Mouse (Mus musculus): ENCODE data around the gene Stmn1. TPM values are rescaled to one million over a fixed set of nuclear protein-coding genes. Genes with fewer than 3 reads are reported as not detected.

The Stmn1 gene
- polyA plus RNA-seq, 1 experiment from 2014 or later, result 1,835 TPM

DNA sequence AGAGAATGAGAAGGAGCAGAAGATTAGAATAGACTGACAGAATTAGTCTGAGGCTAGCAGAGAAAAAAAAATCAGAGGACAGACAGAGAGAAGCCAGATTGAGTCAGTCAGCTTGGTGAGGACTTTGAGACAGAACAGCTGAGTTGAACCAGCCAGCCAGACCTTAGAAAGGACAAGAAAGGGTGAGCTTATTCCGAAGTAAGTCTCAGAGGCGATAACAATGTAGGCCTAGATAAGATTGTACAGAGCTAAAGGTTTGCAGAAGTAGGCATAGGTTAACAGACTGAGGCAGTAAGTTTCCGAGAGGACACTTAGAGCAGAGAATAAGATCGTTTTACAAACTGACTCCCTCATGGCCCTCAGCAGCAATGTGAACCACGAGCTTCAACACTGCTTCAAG lies 6.9 kb upstream of the Stmn1 start:
- Histone ChIP-seq H3K27me3 (no peaks in the 10 kb centered on the region), H3K9ac (no peak overlapping the region), H3K9me3 (no peaks in the 10 kb centered on the region), H3K36me3 (no peaks in the 10 kb centered on the region), H3K4me3 (no peak overlapping the region), H3K4me1 (no peaks in the 10 kb centered on the region), H3K4me2 (no peak overlapping the region), H3K27ac (no peak overlapping the region)
- WGBS, result 64% methylated on average over 5 of the region's 5 CpGs
- ATAC-seq (ENCODE audit: borderline replicate concordance, extremely low read depth, low FRiP score, low TSS enrichment), result no peak

DNA sequence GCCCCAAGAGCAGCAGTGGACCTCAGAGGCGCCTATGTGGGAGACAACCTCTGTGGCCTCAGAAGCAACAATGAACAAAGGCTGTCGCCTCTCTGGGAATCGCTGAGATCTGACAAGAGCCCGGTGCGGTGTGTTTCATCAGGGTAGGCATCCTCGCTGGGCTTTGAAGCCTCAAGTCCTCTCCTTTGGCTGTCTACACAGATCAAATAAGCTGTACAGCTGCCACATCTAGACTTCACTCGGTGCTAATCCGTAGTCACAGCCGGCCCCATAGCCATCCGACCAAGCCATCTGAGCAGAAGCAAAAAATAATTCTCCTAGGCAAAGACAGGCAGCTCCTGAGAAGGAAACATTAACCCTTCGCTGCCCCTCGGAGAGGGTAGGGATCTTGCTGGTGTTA lies 2.3 kb upstream of the Stmn1 start:
- H3K36me3 ChIP-seq, result peaks cover 2% of the 10 kb centered on the region
- no peak overlapping the region for H3K4me2 ChIP-seq
- no peaks in the 10 kb centered on the region for H3K9me3 ChIP-seq
- H3K27ac ChIP-seq, result no peak overlapping the region
- no peak overlapping the region for H3K4me3 ChIP-seq
- ATAC-seq (ENCODE audit: borderline replicate concordance, extremely low read depth, low FRiP score, low TSS enrichment), result no peak
- no peaks in the 10 kb centered on the region for H3K27me3 ChIP-seq
- peaks cover 21% of the 10 kb centered on the region for H3K4me1 ChIP-seq
- H3K9ac ChIP-seq, result no peak overlapping the region
- 35% methylated on average over 12 of the region's 12 CpGs for WGBS

DNA sequence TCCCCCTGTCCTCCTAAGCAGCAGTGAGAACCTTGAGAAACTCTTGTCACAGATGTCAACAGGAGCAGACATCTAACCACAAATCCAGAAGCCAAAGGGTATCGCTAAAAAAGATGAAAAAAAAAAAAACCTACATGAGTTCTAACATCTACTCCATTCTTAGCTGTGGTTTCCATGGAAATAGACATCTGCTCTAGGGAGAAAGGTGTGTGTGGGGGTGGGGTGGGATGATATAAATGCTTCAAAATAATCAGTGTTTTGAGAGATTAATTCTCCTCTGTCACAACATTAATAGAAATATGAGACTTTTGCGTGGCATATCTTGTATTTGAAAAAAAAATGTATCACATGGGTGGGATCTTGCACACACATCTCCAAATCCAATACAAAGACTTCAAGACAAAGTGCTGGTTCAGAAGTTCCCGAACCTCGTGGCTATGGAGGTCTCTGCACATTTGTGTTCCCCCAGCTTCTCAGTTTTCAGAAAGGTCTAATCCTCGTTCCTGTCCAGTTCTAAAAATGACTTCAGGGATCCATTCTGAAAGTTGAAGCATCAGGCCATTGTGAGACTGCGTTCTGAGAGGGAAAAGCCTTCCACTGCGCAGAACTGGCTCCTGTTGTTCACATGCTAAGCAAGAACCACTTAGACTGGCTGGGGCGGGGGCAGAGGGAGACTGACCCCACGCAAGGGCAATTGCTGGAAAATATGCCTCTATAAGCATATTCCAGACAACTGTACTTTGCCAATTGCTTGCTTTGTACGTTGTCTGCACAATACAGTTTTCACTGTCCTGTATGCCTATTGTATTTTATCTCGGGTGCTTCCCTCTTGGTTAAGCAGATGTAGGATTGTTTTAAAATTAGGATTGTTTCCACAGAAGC lies 1.5 kb upstream of the Stmn1 start:
- Histone ChIP-seq H3K27ac (peak overlapping the region; percentile 96), H3K4me2 (peak overlapping the region; percentile 99), H3K36me3 (peaks cover 10% of the 10 kb centered on the region), H3K4me3 (peak overlapping the region; percentile 99), H3K27me3 (no peaks in the 10 kb centered on the region), H3K4me1 (peaks cover 26% of the 10 kb centered on the region), H3K9me3 (no peaks in the 10 kb centered on the region), H3K9ac (no peak overlapping the region)
- ATAC-seq (ENCODE audit: borderline replicate concordance, extremely low read depth, low FRiP score, low TSS enrichment), result no peak
- WGBS, result 58% methylated on average over 11 of the region's 11 CpGs

DNA sequence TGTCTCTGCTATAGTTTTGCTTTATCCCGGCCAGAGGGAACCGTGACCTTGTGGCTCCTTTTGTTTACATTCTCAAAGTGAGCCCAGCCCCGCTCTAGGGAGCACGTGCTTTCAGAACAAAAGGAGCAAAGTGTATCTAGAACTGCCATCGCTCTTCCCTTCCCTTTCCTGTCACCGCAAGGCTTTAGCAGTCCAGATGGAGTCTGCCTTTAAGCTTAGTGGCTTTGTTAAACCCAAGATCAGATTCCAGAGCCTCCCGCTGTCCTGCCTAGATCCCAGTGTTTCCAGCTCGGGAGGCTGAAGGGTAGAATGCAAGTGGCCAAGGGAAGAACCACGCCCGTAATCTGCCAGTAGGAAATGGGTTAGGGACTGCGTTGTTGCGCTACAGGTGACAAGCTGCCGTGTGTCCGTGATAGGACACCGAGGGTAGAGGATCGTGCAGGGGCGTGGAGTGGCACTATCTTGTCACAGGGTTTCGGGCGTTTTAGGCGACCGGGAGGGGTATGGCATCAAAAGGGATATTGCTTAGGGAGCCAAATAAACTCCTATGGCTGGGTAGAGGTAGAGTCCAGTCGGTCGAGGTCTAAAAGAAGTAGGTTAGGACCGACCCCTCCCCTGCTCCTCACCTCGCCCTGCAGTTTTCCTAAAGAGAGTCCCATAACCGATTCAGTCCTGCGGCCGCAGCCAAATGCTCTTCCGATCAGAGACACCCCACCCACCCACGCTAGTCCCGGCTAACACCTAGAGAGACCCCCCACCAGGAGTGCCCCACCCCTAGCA lies 495 bp upstream of the Stmn1 start:
- ATAC-seq (ENCODE audit: borderline replicate concordance, extremely low read depth, low FRiP score, low TSS enrichment), result peak; percentile 13
- Histone ChIP-seq H3K9me3 (no peaks in the 10 kb centered on the region), H3K4me3 (peak overlapping the region; percentile 99), H3K27me3 (no peaks in the 10 kb centered on the region), H3K4me2 (peak overlapping the region; percentile 99), H3K9ac (peak overlapping the region; percentile 95), H3K4me1 (peaks cover 26% of the 10 kb centered on the region), H3K27ac (peak overlapping the region; percentile 96), H3K36me3 (peaks cover 19% of the 10 kb centered on the region)
- under 1% methylated on average over 31 of the region's 31 CpGs for WGBS

DNA sequence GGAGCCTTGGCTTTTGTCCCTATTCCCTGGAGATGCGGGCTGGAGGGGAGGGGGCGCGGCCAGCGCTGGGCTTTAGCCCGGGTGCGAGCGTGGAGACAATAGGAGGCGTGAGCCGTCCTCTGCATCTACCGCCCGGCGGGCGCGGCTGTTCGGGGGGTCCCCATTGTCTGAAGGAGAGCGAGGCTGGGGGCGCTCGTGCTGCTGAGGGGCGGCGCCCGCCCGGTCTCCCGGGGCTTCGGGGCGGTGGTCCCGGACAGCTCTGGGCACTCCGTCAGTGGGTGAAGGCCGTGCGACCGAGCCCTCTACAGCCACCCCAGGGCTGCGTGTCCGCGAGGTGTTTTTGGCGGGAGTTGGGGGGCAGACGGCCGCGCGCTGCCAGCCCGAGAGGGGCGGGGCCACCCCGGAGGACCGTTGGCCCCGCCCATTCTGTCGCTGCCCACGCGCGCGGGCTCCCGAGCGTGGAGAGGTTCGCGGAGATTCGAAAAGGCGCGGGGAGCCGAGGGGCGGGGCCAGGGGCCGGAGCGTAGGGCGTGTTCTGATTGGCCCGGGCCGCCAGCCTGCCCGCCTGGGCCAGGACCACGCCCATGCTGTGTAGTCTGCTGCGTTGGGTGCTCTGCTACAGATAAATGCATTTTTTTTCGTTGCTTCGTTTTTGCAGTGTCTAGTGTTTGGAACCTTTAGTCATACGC lies 602 bp downstream of the Stmn1 start:
- peak overlapping the region; percentile 99 for H3K4me3 ChIP-seq
- peak; percentile 91 for ATAC-seq (ENCODE audit: borderline replicate concordance, extremely low read depth, low FRiP score, low TSS enrichment)
- H3K9ac ChIP-seq, result peak overlapping the region; percentile 95
- peaks cover 25% of the 10 kb centered on the region for H3K36me3 ChIP-seq
- H3K27me3 ChIP-seq, result no peaks in the 10 kb centered on the region
- peak overlapping the region; percentile 99 for H3K4me2 ChIP-seq
- H3K27ac ChIP-seq, result peak overlapping the region; percentile 96
- no peaks in the 10 kb centered on the region for H3K9me3 ChIP-seq
- peaks cover 26% of the 10 kb centered on the region for H3K4me1 ChIP-seq
- WGBS, result under 1% methylated on average over 68 of the region's 68 CpGs

DNA sequence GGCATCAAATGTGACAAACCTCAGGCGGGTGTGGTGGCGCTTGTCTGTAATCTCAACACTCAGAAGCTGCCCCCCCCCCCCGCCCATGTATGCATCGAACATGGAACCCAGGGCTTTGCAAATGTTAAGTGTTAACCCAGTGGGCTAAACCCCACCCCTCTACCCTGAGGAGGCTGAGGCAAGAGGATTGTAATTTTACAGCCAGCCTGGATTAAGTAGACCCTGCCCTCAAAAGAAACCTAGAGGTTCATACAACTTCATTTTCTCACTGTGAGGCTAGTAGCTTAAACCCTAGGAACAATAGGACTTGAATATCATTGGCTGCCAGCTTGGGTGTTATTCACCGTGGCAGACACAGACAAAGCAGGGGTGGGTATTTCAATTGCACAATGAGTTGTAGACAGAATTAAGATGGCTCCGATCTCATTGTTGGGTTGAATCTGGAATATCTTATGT lies 1.2 kb downstream of the Stmn1 start:
- WGBS, result 9% methylated on average over 6 of the region's 6 CpGs
- peaks cover 26% of the 10 kb centered on the region for H3K4me1 ChIP-seq
- peak overlapping the region; percentile 47 for H3K27ac ChIP-seq
- H3K27me3 ChIP-seq, result no peaks in the 10 kb centered on the region
- peak overlapping the region; percentile 54 for H3K9ac ChIP-seq
- ATAC-seq (ENCODE audit: borderline replicate concordance, extremely low read depth, low FRiP score, low TSS enrichment), result no peak
- no peaks in the 10 kb centered on the region for H3K9me3 ChIP-seq
- H3K36me3 ChIP-seq, result peaks cover 32% of the 10 kb centered on the region
- H3K4me2 ChIP-seq, result peak overlapping the region; percentile 99
- peak overlapping the region; percentile 99 for H3K4me3 ChIP-seq

DNA sequence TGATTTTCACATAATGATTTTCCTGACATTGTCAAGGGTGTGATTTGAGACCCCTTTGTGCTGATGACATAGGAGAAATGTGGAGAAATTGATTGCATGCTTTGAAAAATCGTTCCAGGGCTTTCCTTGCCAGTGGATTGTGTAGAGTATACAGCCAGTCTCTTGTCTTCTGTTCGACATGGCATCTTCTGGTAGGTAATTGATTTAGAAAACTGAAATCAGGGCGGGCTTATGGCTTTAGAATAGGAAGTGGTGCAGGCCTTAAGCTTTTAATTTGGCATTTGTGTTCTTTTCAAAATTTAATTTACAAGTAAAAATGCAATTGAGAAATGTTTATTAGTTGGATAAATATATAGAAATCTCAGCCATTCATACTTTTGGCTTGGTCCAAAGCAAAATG lies 1.9 kb downstream of the Stmn1 start:
- H3K36me3 ChIP-seq, result peaks cover 38% of the 10 kb centered on the region
- H3K9me3 ChIP-seq, result no peaks in the 10 kb centered on the region
- H3K4me1 ChIP-seq, result peaks cover 26% of the 10 kb centered on the region
- ATAC-seq (ENCODE audit: borderline replicate concordance, extremely low read depth, low FRiP score, low TSS enrichment), result no peak
- no peak overlapping the region for H3K27ac ChIP-seq
- H3K4me3 ChIP-seq, result peak overlapping the region; percentile 99
- no peaks in the 10 kb centered on the region for H3K27me3 ChIP-seq
- 0 out of 2 replicates have a peak overlapping the region, but pooled peaks have one; percentile 25 for H3K9ac ChIP-seq
- peak overlapping the region; percentile 99 for H3K4me2 ChIP-seq
- 45% methylated on average over 3 of the region's 3 CpGs for WGBS

DNA sequence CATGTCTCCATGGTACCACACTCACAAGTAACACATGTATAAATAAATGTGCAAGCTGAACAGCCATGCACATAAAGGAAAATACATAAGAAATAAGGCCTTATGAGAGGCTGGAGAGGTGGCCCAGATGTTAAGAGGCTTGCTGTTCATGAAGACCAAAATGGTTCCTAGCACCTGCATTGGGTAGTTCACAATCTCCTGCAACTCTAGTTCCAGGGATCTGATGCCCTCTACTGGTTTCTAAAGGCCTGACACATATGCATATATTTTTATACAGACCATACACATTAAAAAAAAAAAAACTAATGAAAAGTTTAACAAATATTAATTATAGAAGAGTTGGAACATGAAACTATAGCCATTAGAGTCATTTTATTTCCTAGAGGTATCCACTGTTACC lies 3.3 kb downstream of the Stmn1 start:
- Histone ChIP-seq H3K27me3 (no peaks in the 10 kb centered on the region), H3K9ac (no peak overlapping the region), H3K27ac (no peak overlapping the region), H3K9me3 (no peaks in the 10 kb centered on the region), H3K4me1 (peaks cover 26% of the 10 kb centered on the region), H3K4me2 (no peak overlapping the region), H3K4me3 (no peak overlapping the region), H3K36me3 (peaks cover 51% of the 10 kb centered on the region)
- no peak for ATAC-seq (ENCODE audit: borderline replicate concordance, extremely low read depth, low FRiP score, low TSS enrichment)

DNA sequence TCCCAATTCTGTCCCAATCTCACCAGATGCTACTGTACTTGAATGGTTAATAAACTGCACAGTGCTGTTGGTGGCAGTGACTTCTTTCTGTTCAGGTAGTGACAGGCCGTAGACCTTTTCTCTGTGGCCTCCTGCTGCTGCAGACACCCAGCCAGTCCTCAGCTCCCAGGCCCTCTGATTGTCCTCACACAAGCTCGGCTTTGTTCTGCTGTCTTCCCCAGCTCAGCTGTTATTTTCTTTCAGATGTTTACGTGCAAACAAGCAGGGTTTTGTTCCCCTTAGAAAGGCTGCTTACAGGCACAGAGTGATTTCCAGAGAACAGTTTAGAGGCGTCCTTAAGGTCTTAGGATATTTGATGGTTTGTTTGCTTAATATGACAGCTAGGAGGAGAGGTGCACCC lies 5.6 kb downstream of the Stmn1 start:
- peaks cover 51% of the 10 kb centered on the region for H3K36me3 ChIP-seq
- no peak overlapping the region for H3K4me2 ChIP-seq
- H3K4me1 ChIP-seq, result peaks cover 13% of the 10 kb centered on the region; the same call in 1 of the 2 replicates
- no peak overlapping the region for H3K9ac ChIP-seq
- H3K4me3 ChIP-seq, result no peak overlapping the region
- H3K27ac ChIP-seq, result no peak overlapping the region
- ATAC-seq (ENCODE audit: borderline replicate concordance, extremely low read depth, low FRiP score, low TSS enrichment), result no peak
- H3K27me3 ChIP-seq, result no peaks in the 10 kb centered on the region
- no peaks in the 10 kb centered on the region for H3K9me3 ChIP-seq
- 79% methylated on average over 4 of the region's 4 CpGs for WGBS

DNA sequence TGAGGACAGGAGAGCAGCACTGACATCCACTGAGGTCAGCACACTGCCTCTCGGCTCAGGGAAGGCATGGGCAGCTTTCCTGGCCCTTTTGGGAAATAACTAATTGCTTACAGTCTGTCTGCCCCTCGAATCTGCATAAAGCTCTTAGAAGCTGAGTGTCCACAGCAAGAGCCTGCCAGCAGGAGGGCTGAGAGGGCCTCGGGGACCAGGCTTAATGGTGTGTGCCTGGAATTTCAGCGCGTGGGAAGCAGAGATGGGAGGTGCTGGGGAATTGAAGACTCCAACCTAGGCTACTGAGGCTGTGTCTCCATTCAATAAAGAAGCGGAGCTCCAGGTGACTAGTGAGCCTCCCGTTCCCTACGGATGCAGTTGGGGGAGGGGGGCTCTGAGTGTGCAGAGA lies 6.1 kb downstream of the Stmn1 start:
- peaks cover 13% of the 10 kb centered on the region; the same call in 1 of the 2 replicates for H3K4me1 ChIP-seq
- no peak overlapping the region for H3K27ac ChIP-seq
- H3K4me3 ChIP-seq, result no peak overlapping the region
- no peak for ATAC-seq (ENCODE audit: borderline replicate concordance, extremely low read depth, low FRiP score, low TSS enrichment)
- H3K4me2 ChIP-seq, result no peak overlapping the region
- no peaks in the 10 kb centered on the region for H3K9me3 ChIP-seq
- WGBS, result 79% methylated on average over 8 of the region's 8 CpGs
- H3K9ac ChIP-seq, result no peak overlapping the region
- H3K27me3 ChIP-seq, result no peaks in the 10 kb centered on the region
- H3K36me3 ChIP-seq, result peaks cover 51% of the 10 kb centered on the region

DNA sequence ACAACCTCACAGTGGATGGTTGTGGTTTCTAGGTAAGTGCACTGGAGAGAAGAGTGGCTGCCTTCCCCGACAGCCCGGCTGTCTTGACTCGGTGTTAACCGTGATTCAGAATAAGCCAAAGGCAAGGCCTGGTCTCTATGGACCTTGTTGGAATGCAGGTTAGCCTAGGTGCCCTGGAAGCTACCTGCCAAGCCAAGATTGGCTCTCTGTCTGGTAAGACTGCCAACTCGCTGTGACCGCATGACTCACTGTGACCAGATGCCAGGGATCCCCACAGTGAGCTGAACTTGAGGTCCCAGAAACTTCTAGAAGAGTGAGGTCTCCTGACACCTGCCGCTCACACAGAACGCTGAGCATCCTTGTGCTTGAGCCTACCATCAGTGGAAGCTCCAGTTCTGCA lies 8.8 kb downstream of the Stmn1 start:
- no peak overlapping the region for H3K4me2 ChIP-seq
- peaks cover 39% of the 10 kb centered on the region for H3K36me3 ChIP-seq
- H3K4me1 ChIP-seq, result no peaks in the 10 kb centered on the region
- H3K27me3 ChIP-seq, result no peaks in the 10 kb centered on the region
- ATAC-seq (ENCODE audit: borderline replicate concordance, extremely low read depth, low FRiP score, low TSS enrichment), result no peak
- no peak overlapping the region for H3K9ac ChIP-seq
- no peaks in the 10 kb centered on the region for H3K9me3 ChIP-seq
- 88% methylated on average over 8 of the region's 8 CpGs for WGBS
- H3K4me3 ChIP-seq, result no peak overlapping the region
- H3K27ac ChIP-seq, result no peak overlapping the region
